ENCODE assay signal across 13 mouse cellular contexts in genomic region chr7:57701046-57701445, GRCm38 (mm10).
A peak's percentile ranks its signal among the peaks of the same experiment; 100 is the strongest.
DNase-seq lines count a peak whose midpoint lies in the region; ATAC-seq lines count a peak whose summit lies in the region.
"Had no signal": no experiment of that assay in that cellular context is flagged by ENCODE, and none has a peak within 500 bp of the region (broad histone marks: within the 10 kb centered on the region; RNA-seq: fewer than 3 reads in every experiment).

No protein-coding gene starts in this region.

- no peak overlapping the region for H3K4me3 ChIP-seq in forebrain, embryonic 15.5 days
- H3K4me3 ChIP-seq in forebrain, embryonic 12.5 days (replicated peaks), result no peak overlapping the region
- H3K4me3 ChIP-seq in midbrain, embryonic 14.5 days (replicated peaks; ENCODE audit: low read depth, low read length), result no peak overlapping the region
- H3K4me3 ChIP-seq in midbrain, embryonic 11.5 days (ENCODE audit: low read depth, low read length), result no peak overlapping the region
- H3K4me3 ChIP-seq in forebrain, embryonic 16.5 days (replicated peaks; ENCODE audit: low read length), result no peak overlapping the region
- no peak overlapping the region for H3K4me3 ChIP-seq in midbrain, embryonic 16.5 days (ENCODE audit: low read depth, low read length)
- H3K4me3 ChIP-seq: limb, embryonic 13.5 days had no signal

- no peaks in the 10 kb centered on the region for H3K36me3 ChIP-seq in forebrain, embryonic 15.5 days
- no peaks in the 10 kb centered on the region for H3K36me3 ChIP-seq in forebrain, embryonic 12.5 days (replicated peaks)
- H3K36me3 ChIP-seq in midbrain, embryonic 14.5 days (ENCODE audit: control insufficient read depth, insufficient read depth, low read length), result no peaks in the 10 kb centered on the region
- H3K36me3 ChIP-seq in midbrain, embryonic 11.5 days (ENCODE audit: control insufficient read depth, insufficient read depth, low read length), result no peaks in the 10 kb centered on the region
- no peaks in the 10 kb centered on the region for H3K36me3 ChIP-seq in forebrain, embryonic 16.5 days (ENCODE audit: control insufficient read depth, insufficient read depth)
- no peaks in the 10 kb centered on the region for H3K36me3 ChIP-seq in midbrain, embryonic 16.5 days (ENCODE audit: control insufficient read depth, insufficient read depth, low read length)
- H3K36me3 ChIP-seq: limb, embryonic 13.5 days had no signal

- H3K4me1 ChIP-seq in forebrain, embryonic 15.5 days, result peaks cover 12% of the 10 kb centered on the region
- H3K4me1 ChIP-seq in forebrain, embryonic 12.5 days, result no peaks in the 10 kb centered on the region
- peaks cover 9% of the 10 kb centered on the region; the same call in 1 of the 2 replicates for H3K4me1 ChIP-seq in midbrain, embryonic 14.5 days (ENCODE audit: control insufficient read depth, insufficient read depth, low read length)
- no peaks in the 10 kb centered on the region for H3K4me1 ChIP-seq in midbrain, embryonic 11.5 days (ENCODE audit: control insufficient read depth, insufficient read depth, low read length)
- H3K4me1 ChIP-seq in forebrain, embryonic 16.5 days (replicated peaks; ENCODE audit: control insufficient read depth, insufficient read depth, low read length), result peaks cover 10% of the 10 kb centered on the region
- H3K4me1 ChIP-seq in midbrain, embryonic 16.5 days (ENCODE audit: control insufficient read depth, insufficient read depth, low read length), result peaks cover 14% of the 10 kb centered on the region

- H3K9me3 ChIP-seq in forebrain, embryonic 15.5 days, result no peaks in the 10 kb centered on the region
- H3K9me3 ChIP-seq in forebrain, embryonic 12.5 days, result no peaks in the 10 kb centered on the region
- H3K9me3 ChIP-seq in midbrain, embryonic 14.5 days (ENCODE audit: control insufficient read depth, low read length), result no peaks in the 10 kb centered on the region
- H3K9me3 ChIP-seq in midbrain, embryonic 11.5 days (ENCODE audit: control insufficient read depth, low read length), result no peaks in the 10 kb centered on the region
- H3K9me3 ChIP-seq in forebrain, embryonic 16.5 days (ENCODE audit: control insufficient read depth, low read length), result no peaks in the 10 kb centered on the region
- no peaks in the 10 kb centered on the region for H3K9me3 ChIP-seq in midbrain, embryonic 16.5 days (replicated peaks; ENCODE audit: control insufficient read depth, low read length, poor library complexity, severe bottlenecking)
- H3K9me3 ChIP-seq: limb, embryonic 13.5 days had no signal

- H3K4me2 ChIP-seq in forebrain, embryonic 15.5 days (replicated peaks), result no peak overlapping the region
- H3K4me2 ChIP-seq in forebrain, embryonic 12.5 days, result no peak overlapping the region
- no peak overlapping the region for H3K4me2 ChIP-seq in midbrain, embryonic 14.5 days (ENCODE audit: low read length)
- H3K4me2 ChIP-seq in midbrain, embryonic 11.5 days, result no peak overlapping the region
- H3K4me2 ChIP-seq in forebrain, embryonic 16.5 days (ENCODE audit: low read length), result no peak overlapping the region
- no peak overlapping the region for H3K4me2 ChIP-seq in midbrain, embryonic 16.5 days (ENCODE audit: low read length)
- H3K4me2 ChIP-seq: limb, embryonic 13.5 days; lung, embryonic 14.5 days had no signal

- no peaks in the 10 kb centered on the region for H3K27me3 ChIP-seq in forebrain, embryonic 15.5 days
- no peaks in the 10 kb centered on the region for H3K27me3 ChIP-seq in forebrain, embryonic 12.5 days
- no peaks in the 10 kb centered on the region for H3K27me3 ChIP-seq in midbrain, embryonic 14.5 days (ENCODE audit: control insufficient read depth, insufficient read depth, low read length)
- no peaks in the 10 kb centered on the region for H3K27me3 ChIP-seq in midbrain, embryonic 11.5 days (ENCODE audit: control insufficient read depth, insufficient read depth, low read length)
- no peaks in the 10 kb centered on the region for H3K27me3 ChIP-seq in forebrain, embryonic 16.5 days (replicated peaks; ENCODE audit: control insufficient read depth, insufficient read depth, low read length)
- H3K27me3 ChIP-seq in midbrain, embryonic 16.5 days (ENCODE audit: control insufficient read depth, insufficient read depth, low read depth, low read length), result no peaks in the 10 kb centered on the region
- H3K27me3 ChIP-seq: limb, embryonic 13.5 days had no signal

- peak; percentile 42 for DNase-seq in midbrain, embryonic 14.5 days
- no peak for DNase-seq in midbrain, embryonic 11.5 days (ENCODE audit: low spot score, missing footprints)
- no peak for DNase-seq in embryo, embryonic 10.5 days (ENCODE audit: low spot score)
- no peak for DNase-seq in kidney, postnatal 4 days
- DNase-seq: gastrocnemius, postnatal 25 days; lung, embryonic 14.5 days had no signal

- H3K27ac ChIP-seq in forebrain, embryonic 15.5 days (replicated peaks), result no peak overlapping the region
- no peak overlapping the region for H3K27ac ChIP-seq in forebrain, embryonic 12.5 days
- no peak overlapping the region for H3K27ac ChIP-seq in midbrain, embryonic 14.5 days (replicated peaks; ENCODE audit: low read depth, low read length)
- H3K27ac ChIP-seq in midbrain, embryonic 11.5 days (ENCODE audit: low read depth, low read length), result no peak overlapping the region
- no peak overlapping the region for H3K27ac ChIP-seq in forebrain, embryonic 16.5 days (ENCODE audit: low read length)
- 0 out of 2 replicates have a peak overlapping the region, but pooled peaks have one; percentile 2 for H3K27ac ChIP-seq in midbrain, embryonic 16.5 days (ENCODE audit: low read length)
- H3K27ac ChIP-seq: limb, embryonic 13.5 days had no signal

- ATAC-seq in forebrain, embryonic 15.5 days (replicated peaks), result peak; percentile 44; the same call in 1 of the 2 replicates
- no peak for ATAC-seq in forebrain, embryonic 12.5 days (ENCODE audit: low FRiP score)
- no peak for ATAC-seq in midbrain, embryonic 14.5 days (ENCODE audit: low FRiP score, low TSS enrichment)
- no peak for ATAC-seq in midbrain, embryonic 11.5 days (ENCODE audit: low FRiP score)
- peak; percentile 30; the same call in 1 of the 2 replicates for ATAC-seq in forebrain, embryonic 16.5 days
- ATAC-seq in midbrain, embryonic 16.5 days, result no peak
- ATAC-seq: CD4-positive, CD25-positive, alpha-beta regulatory T cell, adult 4 months; intestine, embryonic 16.5 days had no signal

- no peak overlapping the region for H3K9ac ChIP-seq in forebrain, embryonic 15.5 days (replicated peaks)
- no peak overlapping the region for H3K9ac ChIP-seq in forebrain, embryonic 12.5 days
- H3K9ac ChIP-seq in midbrain, embryonic 14.5 days (replicated peaks; ENCODE audit: low read length), result no peak overlapping the region
- no peak overlapping the region for H3K9ac ChIP-seq in midbrain, embryonic 11.5 days (ENCODE audit: low read length)
- H3K9ac ChIP-seq in forebrain, embryonic 16.5 days (replicated peaks; ENCODE audit: low read depth, low read length), result no peak overlapping the region
- H3K9ac ChIP-seq in midbrain, embryonic 16.5 days (ENCODE audit: low read depth, low read length), result no peak overlapping the region
- H3K9ac ChIP-seq: limb, embryonic 13.5 days; lung, embryonic 14.5 days had no signal

Comparison
In these comparisons a context has a peak if more than half of its experiments do, and no peak if none do; other contexts are left out.
1. ATAC-seq: peak in forebrain, embryonic 15.5 days (single experiment) and forebrain, embryonic 16.5 days (single experiment); none in forebrain, embryonic 12.5 days (single experiment), midbrain, embryonic 14.5 days (single experiment), midbrain, embryonic 11.5 days (single experiment) and midbrain, embryonic 16.5 days (single experiment).